Mouse (Mus musculus): ENCODE data around the gene Ldb2. TPM values are rescaled to one million over a fixed set of nuclear protein-coding genes. Genes with fewer than 3 reads are reported as not detected.

Ldb2 gene
- polyA plus RNA-seq, 1 experiment from 2014 or later, result 33.2 TPM

DNA sequence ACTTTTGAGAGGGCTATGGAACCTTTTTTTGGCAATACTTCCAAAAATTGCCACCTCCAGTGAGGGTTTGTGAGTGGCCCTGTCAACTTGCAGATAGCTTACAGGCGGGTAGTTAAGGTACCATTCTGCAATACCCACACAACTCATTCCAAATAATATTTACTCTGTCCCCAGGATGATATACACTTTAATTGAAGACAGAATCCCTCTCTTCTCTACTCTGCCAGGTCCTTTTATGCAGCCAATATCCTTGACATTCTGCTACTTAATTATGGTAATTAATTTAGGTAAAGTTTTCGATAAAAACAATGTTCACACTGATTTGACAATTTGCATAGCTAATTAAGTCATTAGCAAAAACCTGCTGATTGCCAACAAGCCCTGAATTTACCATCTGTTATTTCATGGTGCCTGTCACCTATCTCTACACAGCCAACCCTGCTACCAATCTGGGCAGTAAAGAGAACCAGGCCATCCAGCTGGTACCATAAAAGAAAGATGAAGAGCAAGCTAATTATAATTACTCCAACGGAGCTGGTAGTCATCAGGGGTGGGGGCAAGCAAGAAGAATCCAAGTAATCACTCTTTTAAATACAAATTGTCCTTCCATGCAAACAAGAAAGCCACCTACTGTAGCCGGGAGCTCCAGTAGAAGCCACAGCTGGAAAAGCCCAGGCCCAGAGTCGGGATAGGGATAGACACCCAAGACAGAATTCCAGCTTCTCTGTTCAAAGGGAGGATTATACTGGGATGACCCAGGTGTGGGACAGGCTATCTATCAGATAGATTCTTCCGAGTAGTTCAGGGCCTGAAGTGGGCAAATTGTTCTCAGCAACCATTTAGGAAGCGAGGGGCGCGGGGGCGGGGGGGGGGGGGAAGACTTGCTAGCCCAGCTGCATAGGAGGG is 325.4 kb downstream of the Ldb2 start:
- H3K4me2 ChIP-seq (replicated peaks), result no peak overlapping the region
- H3K36me3 ChIP-seq, result no peaks in the 10 kb centered on the region
- no peak overlapping the region for H3K4me3 ChIP-seq (replicated peaks)
- H3K27me3 ChIP-seq, result no peaks in the 10 kb centered on the region
- peaks cover 9% of the 10 kb centered on the region for H3K4me1 ChIP-seq (replicated peaks)
- no peak overlapping the region for H3K27ac ChIP-seq
- 80% methylated on average over 10 of the region's 10 CpGs for WGBS
- peak; percentile 64; the same call in 1 of the 2 replicates for ATAC-seq
- H3K9ac ChIP-seq (replicated peaks), result no peak overlapping the region
- no peaks in the 10 kb centered on the region for H3K9me3 ChIP-seq

DNA sequence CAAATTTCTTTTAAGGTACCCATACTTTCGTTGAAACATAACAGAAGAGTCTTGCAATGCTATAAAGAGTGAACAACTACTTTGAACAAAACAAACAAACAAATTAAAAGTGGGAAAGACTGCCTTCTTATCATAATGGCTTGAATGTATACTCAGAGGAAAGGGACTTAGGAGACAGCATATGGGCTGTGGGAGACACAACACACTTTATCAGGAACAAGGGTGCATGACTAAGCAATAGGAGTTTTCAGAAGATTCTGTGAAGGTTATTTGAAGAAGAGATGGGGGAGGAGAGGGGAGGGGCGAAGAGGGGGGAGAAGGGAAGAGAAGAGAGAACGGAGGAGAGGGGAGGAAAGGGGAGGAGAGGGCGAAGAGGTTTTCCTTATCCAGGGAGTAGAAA is 334.2 kb downstream of the Ldb2 start:
- WGBS, result 85% methylated on average over 4 of the region's 4 CpGs

More for the DNA sequence above, 334.2 kb downstream of the Ldb2 start:
- Histone ChIP-seq H3K36me3 (no peaks in the 10 kb centered on the region), H3K27ac (no peak overlapping the region), H3K9me3 (no peaks in the 10 kb centered on the region), H3K4me2 (replicated peaks) (no peak overlapping the region), H3K4me1 (replicated peaks) (peaks cover 8% of the 10 kb centered on the region), H3K4me3 (replicated peaks) (no peak overlapping the region), H3K27me3 (no peaks in the 10 kb centered on the region), H3K9ac (replicated peaks) (no peak overlapping the region)
- no peak for ATAC-seq

All from midbrain, embryonic 13.5 days (tissue).